Mouse (Mus musculus): Measurements from ENCODE around the gene Rpl21.

- no peak for TF ChIP-seq POLR2A (IDR thresholded peaks at IDR 0.05; ENCODE audit: low read depth, low read length)
- TF ChIP-seq CTCF (IDR thresholded peaks at IDR 0.05; ENCODE audit: extremely low read depth, insufficient read depth, insufficient read length, insufficient replicate concordance) = no peak
Measured at GRCm38 (mm10) chr5:146795728-146796127, 37.0 kb upstream of the Rpl21 start.

All from spleen, adult 2 months (tissue).